Mouse (Mus musculus) stomach, postnatal 0 days (tissue): Measurements from ENCODE around the gene Sox30.

ENCODE experiments used
- CTCF ChIP-seq: IDR thresholded peaks from 2 replicates; pipeline ENCODE4 v1.5.1; 2016; ENCODE audit warnings: antibody characterized with exemption, low read depth, mild to moderate bottlenecking, moderate library complexity
- EP300 ChIP-seq: optimal IDR thresholded peaks from 2 replicates; pipeline ENCODE3; 2016; ENCODE audit warnings: antibody characterized with exemption

GRCm38 (mm10) chr11:46020246-46020645 is 40.1 kb downstream of the Sox30 start:
- no peak for TF ChIP-seq CTCF
- TF ChIP-seq EP300, result no peak
